Mouse (Mus musculus) neural tube, embryonic 13.5 days (tissue): ENCODE measurements around the gene Gm20388. TPM values are rescaled to one million over a fixed set of nuclear protein-coding genes. Genes with fewer than 3 reads are reported as not detected.

Source experiments
- ATAC-seq: fragments of 200-750 bp; cut with Nextera tagmentation; 2 replicates; pipeline ENCODE4 v1.8.0; 2017; ENCODE audit warnings: low read depth, mild to moderate bottlenecking, moderate TSS enrichment, moderate library complexity
- H3K27ac ChIP-seq: fragments of 300-500 bp; sonication (generic); replicated peaks from 2 replicates; pipeline ENCODE4 v1.5.1; 2015; ENCODE audit warnings: moderate library complexity, mild to moderate bottlenecking, inconsistent platforms
- H3K27me3 ChIP-seq: fragments of 300-500 bp; sonication (generic); 2 replicates; pipeline ENCODE4 v1.6.1; 2015; ENCODE audit warnings: mild to moderate bottlenecking, inconsistent platforms
- H3K36me3 ChIP-seq: fragments of 300-500 bp; sonication (generic); 2 replicates; pipeline ENCODE4 v1.6.1; 2015; ENCODE audit warnings: mild to moderate bottlenecking, inconsistent platforms
- H3K4me1 ChIP-seq: fragments of 300-500 bp; sonication (generic); replicated peaks from 2 replicates; pipeline ENCODE4 v1.6.1; 2015; ENCODE audit warnings: inconsistent platforms
- H3K4me2 ChIP-seq: fragments of 300-500 bp; sonication (generic); 2 replicates; pipeline ENCODE4 v1.6.1; 2015; ENCODE audit warnings: inconsistent platforms, mild to moderate bottlenecking, moderate library complexity
- H3K4me3 ChIP-seq: fragments of 300-500 bp; sonication (generic); 2 replicates; pipeline ENCODE4 v1.5.1; 2015; ENCODE audit warnings: mild to moderate bottlenecking, inconsistent platforms
- H3K9ac ChIP-seq: fragments of 300-500 bp; sonication (generic); 2 replicates; pipeline ENCODE4 v1.6.1; 2015; ENCODE audit warnings: moderate library complexity, mild to moderate bottlenecking, inconsistent platforms
- H3K9me3 ChIP-seq: fragments of 300-500 bp; sonication (generic); 2 replicates; pipeline ENCODE4 v1.6.1; 2016; ENCODE audit warnings: inconsistent platforms
- WGBS: fragments of 180-500 bp; shearing (Covaris S2); methylation state at CpG from one replicate; pipeline ENCODE4 v1.1.7; 2015; 5-methylcytosine and 5-hydroxymethylcytosine counted together
- polyA plus RNA-seq: library from polyadenylated mRNA; unstranded; fragments of >200 nt; fragmentation: Nextera tagmentation; extraction: Ambion mirVana; gene quantifications from 2 replicates; pipeline ENCODE4 v1.2.1, GENCODE M21; 2015

Gene Gm20388
- polyA plus RNA-seq, 1 experiment from 2014 or later = 0.27 TPM

GRCm38 (mm10) chr8:120018379-120018778 is 107.7 kb downstream of the Gm20388 start:
- no peak overlapping the region for H3K9ac ChIP-seq
- H3K4me3 ChIP-seq = no peak overlapping the region
- H3K4me1 ChIP-seq = peaks cover 10% of the 10 kb centered on the region
- H3K27ac ChIP-seq = no peak overlapping the region
- WGBS = 27% methylated on average over 6 of the region's 6 CpGs
- H3K27me3 ChIP-seq = no peaks in the 10 kb centered on the region
- no peak for ATAC-seq
- no peaks in the 10 kb centered on the region for H3K36me3 ChIP-seq
- H3K4me2 ChIP-seq = no peak overlapping the region
- H3K9me3 ChIP-seq = no peaks in the 10 kb centered on the region

- Histone ChIP-seq H3K9me3 (no peaks in the 10 kb centered on the region), H3K4me3 (no peak overlapping the region), H3K27ac (no peak overlapping the region), H3K27me3 (no peaks in the 10 kb centered on the region), H3K4me1 (peaks cover 10% of the 10 kb centered on the region), H3K9ac (no peak overlapping the region), H3K36me3 (no peaks in the 10 kb centered on the region), H3K4me2 (no peak overlapping the region)
- 68% methylated on average over 5 of the region's 5 CpGs for WGBS
- ATAC-seq = no peak
Measured at GRCm38 (mm10) chr8:120019297-120019696, 108.7 kb downstream of the Gm20388 start.

GRCm38 (mm10) chr8:120020298-120020697 is 109.7 kb downstream of the Gm20388 start:
- H3K9ac ChIP-seq = no peak overlapping the region
- H3K36me3 ChIP-seq = no peaks in the 10 kb centered on the region
- ATAC-seq = no peak
- 77% methylated on average over 7 of the region's 7 CpGs for WGBS
- H3K27ac ChIP-seq = no peak overlapping the region
- peaks cover 10% of the 10 kb centered on the region for H3K4me1 ChIP-seq
- no peak overlapping the region for H3K4me3 ChIP-seq
- H3K9me3 ChIP-seq = no peaks in the 10 kb centered on the region
- H3K27me3 ChIP-seq = no peaks in the 10 kb centered on the region
- H3K4me2 ChIP-seq = no peak overlapping the region

- Histone ChIP-seq H3K9ac (no peak overlapping the region), H3K4me3 (no peak overlapping the region), H3K4me1 (no peaks in the 10 kb centered on the region), H3K36me3 (no peaks in the 10 kb centered on the region), H3K27me3 (no peaks in the 10 kb centered on the region), H3K27ac (no peak overlapping the region), H3K9me3 (no peaks in the 10 kb centered on the region), H3K4me2 (no peak overlapping the region)
- WGBS = 90% methylated on average over 5 of the region's 5 CpGs
- no peak for ATAC-seq
Measured at GRCm38 (mm10) chr8:120026199-120026598, 115.6 kb downstream of the Gm20388 start.

- H3K4me1 ChIP-seq = no peaks in the 10 kb centered on the region; the same call in 1 of the 2 replicates
- no peaks in the 10 kb centered on the region for H3K9me3 ChIP-seq
- no peak overlapping the region for H3K4me3 ChIP-seq
- no peaks in the 10 kb centered on the region for H3K27me3 ChIP-seq
- no peak overlapping the region for H3K27ac ChIP-seq
- no peak overlapping the region for H3K4me2 ChIP-seq
- no peaks in the 10 kb centered on the region for H3K36me3 ChIP-seq
- no peak for ATAC-seq
- WGBS = 87% methylated on average over 6 of the region's 6 CpGs
- H3K9ac ChIP-seq = no peak overlapping the region
Measured at GRCm38 (mm10) chr8:120026991-120027390, 116.3 kb downstream of the Gm20388 start.

- H3K4me1 ChIP-seq = peaks cover 5% of the 10 kb centered on the region; the same call in 1 of the 2 replicates
- no peaks in the 10 kb centered on the region for H3K27me3 ChIP-seq
- WGBS = 76% methylated on average over 5 of the region's 5 CpGs
- H3K4me3 ChIP-seq = no peak overlapping the region
- H3K36me3 ChIP-seq = no peaks in the 10 kb centered on the region
- 0 out of 2 replicates have a peak, but pooled peaks cover under 1% of the 10 kb centered on the region for H3K9me3 ChIP-seq
- ATAC-seq = no peak
- no peak overlapping the region for H3K27ac ChIP-seq
- no peak overlapping the region for H3K9ac ChIP-seq
- H3K4me2 ChIP-seq = no peak overlapping the region
Measured at GRCm38 (mm10) chr8:120030447-120030846, 119.8 kb downstream of the Gm20388 start.

- Histone ChIP-seq H3K9me3 (0 out of 2 replicates have a peak, but pooled peaks cover 3% of the 10 kb centered on the region), H3K27ac (no peak overlapping the region), H3K4me1 (peaks cover 5% of the 10 kb centered on the region; the same call in 1 of the 2 replicates), H3K27me3 (no peaks in the 10 kb centered on the region), H3K4me2 (no peak overlapping the region), H3K9ac (no peak overlapping the region), H3K4me3 (no peak overlapping the region), H3K36me3 (no peaks in the 10 kb centered on the region)
- 83% methylated on average over 5 of the region's 5 CpGs for WGBS
- ATAC-seq = no peak
Measured at GRCm38 (mm10) chr8:120032549-120033208, 122.0 kb downstream of the Gm20388 start.

- no peak overlapping the region for H3K27ac ChIP-seq
- 0 out of 2 replicates have a peak, but pooled peaks cover 3% of the 10 kb centered on the region for H3K9me3 ChIP-seq
Measured at GRCm38 (mm10) chr8:120034471-120034870, 123.8 kb downstream of the Gm20388 start.

GRCm38 (mm10) chr8:120036111-120036510 is 125.5 kb downstream of the Gm20388 start:
- WGBS = 17% methylated on average over 9 of the region's 9 CpGs

More at GRCm38 (mm10) chr8:120034471-120034870, 123.8 kb downstream of the Gm20388 start:
- peaks cover 5% of the 10 kb centered on the region; the same call in 1 of the 2 replicates for H3K4me1 ChIP-seq
- no peak overlapping the region for H3K4me2 ChIP-seq
- H3K27me3 ChIP-seq = no peaks in the 10 kb centered on the region
- no peaks in the 10 kb centered on the region for H3K36me3 ChIP-seq
- 25% methylated on average over 6 of the region's 6 CpGs for WGBS
- H3K9ac ChIP-seq = no peak overlapping the region
- H3K4me3 ChIP-seq = no peak overlapping the region
- no peak for ATAC-seq

GRCm38 (mm10) chr8:120036578-120036977 is 125.9 kb downstream of the Gm20388 start:
- H3K27ac ChIP-seq = no peak overlapping the region
- no peaks in the 10 kb centered on the region for H3K27me3 ChIP-seq
- H3K4me2 ChIP-seq = no peak overlapping the region
- H3K4me3 ChIP-seq = no peak overlapping the region
- WGBS = 75% methylated on average over 4 of the region's 4 CpGs
- no peak for ATAC-seq
- H3K36me3 ChIP-seq = no peaks in the 10 kb centered on the region
- peaks cover 5% of the 10 kb centered on the region; the same call in 1 of the 2 replicates for H3K4me1 ChIP-seq
- 0 out of 2 replicates have a peak, but pooled peaks cover 3% of the 10 kb centered on the region for H3K9me3 ChIP-seq
- no peak overlapping the region for H3K9ac ChIP-seq

More at GRCm38 (mm10) chr8:120036111-120036510, 125.5 kb downstream of the Gm20388 start:
- no peak for ATAC-seq
- Histone ChIP-seq H3K27me3 (no peaks in the 10 kb centered on the region), H3K4me3 (no peak overlapping the region), H3K4me1 (peaks cover 5% of the 10 kb centered on the region; the same call in 1 of the 2 replicates), H3K27ac (no peak overlapping the region), H3K4me2 (no peak overlapping the region), H3K9me3 (0 out of 2 replicates have a peak, but pooled peaks cover 3% of the 10 kb centered on the region), H3K9ac (no peak overlapping the region), H3K36me3 (no peaks in the 10 kb centered on the region)

GRCm38 (mm10) chr8:120037199-120037598 is 126.6 kb downstream of the Gm20388 start:
- Histone ChIP-seq H3K27ac (no peak overlapping the region), H3K27me3 (no peaks in the 10 kb centered on the region), H3K36me3 (no peaks in the 10 kb centered on the region), H3K4me3 (no peak overlapping the region), H3K9ac (no peak overlapping the region), H3K9me3 (0 out of 2 replicates have a peak, but pooled peaks cover 3% of the 10 kb centered on the region), H3K4me1 (peaks cover 5% of the 10 kb centered on the region; the same call in 1 of the 2 replicates), H3K4me2 (no peak overlapping the region)
- 86% methylated on average over 15 of the region's 15 CpGs for WGBS
- ATAC-seq = no peak

GRCm38 (mm10) chr8:120037611-120038010 is 127.0 kb downstream of the Gm20388 start:
- H3K27ac ChIP-seq = no peak overlapping the region

More at GRCm38 (mm10) chr8:120037611-120038010, 127.0 kb downstream of the Gm20388 start:
- no peak for ATAC-seq
- H3K9ac ChIP-seq = no peak overlapping the region
- peaks cover 5% of the 10 kb centered on the region; the same call in 1 of the 2 replicates for H3K4me1 ChIP-seq
- H3K4me2 ChIP-seq = no peak overlapping the region
- H3K9me3 ChIP-seq = 0 out of 2 replicates have a peak, but pooled peaks cover 3% of the 10 kb centered on the region
- no peaks in the 10 kb centered on the region for H3K27me3 ChIP-seq
- H3K4me3 ChIP-seq = no peak overlapping the region
- WGBS = 82% methylated on average over 8 of the region's 8 CpGs
- H3K36me3 ChIP-seq = no peaks in the 10 kb centered on the region
